Comparison of ENCODE assay signal across 15 mouse cellular contexts in the genomic region with DNA sequence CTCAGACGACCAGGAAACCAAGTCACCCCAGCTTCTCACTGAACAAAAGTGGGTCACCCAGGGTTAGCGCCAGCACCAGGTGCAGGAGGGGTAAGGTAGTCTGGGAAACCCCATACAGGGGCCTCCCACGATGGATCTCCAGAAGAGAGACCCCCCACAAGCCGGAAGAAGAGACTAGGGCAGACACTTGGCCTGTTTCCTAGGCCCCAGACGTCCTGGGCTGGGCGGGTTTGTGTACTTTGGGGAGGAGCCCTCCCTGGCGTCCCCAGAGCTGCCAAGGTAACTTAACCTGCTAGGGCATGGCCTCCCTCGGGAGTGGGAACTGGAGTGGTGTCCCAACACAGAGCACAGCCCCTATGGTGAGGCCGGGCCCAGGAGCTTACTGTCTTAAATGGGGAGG. TPM values are rescaled to one million over a fixed set of nuclear protein-coding genes. Genes with fewer than 3 reads are reported as not detected.
DNase-seq lines count a peak whose midpoint lies in the region; ATAC-seq and TF ChIP-seq lines count a peak whose summit lies in the region.
"Had no signal": no experiment of that assay in that cellular context is flagged by ENCODE, and none has a peak within 500 bp of the region (broad histone marks: within the 10 kb centered on the region; RNA-seq: fewer than 3 reads in every experiment).

No protein-coding gene starts in this region.

- TF ChIP-seq CTCF in layer of hippocampus, adult 2 months (conservative IDR thresholded peaks at IDR 0.05) = no peak

- H3K4me2 ChIP-seq in heart, embryonic 15.5 days = no peak overlapping the region
- no peak overlapping the region; the same call in 1 of the 2 replicates for H3K4me2 ChIP-seq in intestine, embryonic 14.5 days (ENCODE audit: low read length)
- H3K4me2 ChIP-seq in stomach, embryonic 15.5 days = no peak overlapping the region
- H3K4me2 ChIP-seq in hindbrain, embryonic 14.5 days (replicated peaks) = no peak overlapping the region
- H3K4me2 ChIP-seq: limb, embryonic 13.5 days; midbrain, embryonic 11.5 days; neural tube, embryonic 13.5 days had no signal

- DNase-seq in heart, adult 8-10 months (ENCODE audit: low spot score) = no peak
- DNase-seq in intestine, embryonic 14.5 days (ENCODE audit: low spot score) = peak; percentile 60
- no peak for DNase-seq in hindbrain, embryonic 14.5 days (ENCODE audit: low spot score)
- no peak for DNase-seq in layer of hippocampus, adult 2 months (ENCODE audit: low spot score in 2 of 2)
- no peak for DNase-seq in adrenal gland, postnatal 25 days
- DNase-seq: cerebellum, postnatal 25 days; kidney, postnatal 25 days; right cerebral cortex, postnatal 4 days had no signal

- 0 out of 2 replicates have a peak, but pooled peaks cover 14% of the 10 kb centered on the region for H3K4me1 ChIP-seq in heart, embryonic 15.5 days (replicated peaks)
- peaks cover 10% of the 10 kb centered on the region for H3K4me1 ChIP-seq in intestine, embryonic 14.5 days (replicated peaks; ENCODE audit: control insufficient read depth, insufficient read depth, low read length)
- H3K4me1 ChIP-seq in stomach, embryonic 15.5 days = peaks cover 15% of the 10 kb centered on the region
- H3K4me1 ChIP-seq in hindbrain, embryonic 14.5 days (replicated peaks; ENCODE audit: control insufficient read depth, insufficient read depth, low read length) = no peaks in the 10 kb centered on the region
- H3K4me1 ChIP-seq: neural tube, embryonic 13.5 days had no signal

- H3K9me3 ChIP-seq in heart, embryonic 15.5 days (replicated peaks) = no peaks in the 10 kb centered on the region
- no peaks in the 10 kb centered on the region for H3K9me3 ChIP-seq in intestine, embryonic 14.5 days (ENCODE audit: control insufficient read depth, low read length)
- H3K9me3 ChIP-seq in stomach, embryonic 15.5 days = no peaks in the 10 kb centered on the region
- no peaks in the 10 kb centered on the region for H3K9me3 ChIP-seq in hindbrain, embryonic 14.5 days (ENCODE audit: control insufficient read depth, low read length)
- H3K9me3 ChIP-seq: limb, embryonic 13.5 days; neural tube, embryonic 13.5 days had no signal

- no peak overlapping the region for H3K9ac ChIP-seq in heart, embryonic 15.5 days
- no peak overlapping the region for H3K9ac ChIP-seq in intestine, embryonic 14.5 days (ENCODE audit: low read length)
- H3K9ac ChIP-seq in stomach, embryonic 15.5 days = no peak overlapping the region
- no peak overlapping the region for H3K9ac ChIP-seq in hindbrain, embryonic 14.5 days
- H3K9ac ChIP-seq: limb, embryonic 13.5 days; neural tube, embryonic 13.5 days had no signal

- H3K36me3 ChIP-seq in heart, embryonic 15.5 days = no peaks in the 10 kb centered on the region
- no peaks in the 10 kb centered on the region for H3K36me3 ChIP-seq in intestine, embryonic 14.5 days (ENCODE audit: control insufficient read depth, insufficient read depth, low read length)
- H3K36me3 ChIP-seq in stomach, embryonic 15.5 days = no peaks in the 10 kb centered on the region
- H3K36me3 ChIP-seq in hindbrain, embryonic 14.5 days (replicated peaks; ENCODE audit: control insufficient read depth, insufficient read depth) = no peaks in the 10 kb centered on the region
- H3K36me3 ChIP-seq: limb, embryonic 13.5 days; neural tube, embryonic 13.5 days had no signal

- H3K27me3 ChIP-seq in heart, embryonic 15.5 days = no peaks in the 10 kb centered on the region
- no peaks in the 10 kb centered on the region for H3K27me3 ChIP-seq in intestine, embryonic 14.5 days (replicated peaks; ENCODE audit: control insufficient read depth, insufficient read depth, low read length)
- H3K27me3 ChIP-seq in stomach, embryonic 15.5 days (replicated peaks) = no peaks in the 10 kb centered on the region
- no peaks in the 10 kb centered on the region for H3K27me3 ChIP-seq in hindbrain, embryonic 14.5 days (ENCODE audit: control insufficient read depth, insufficient read depth, low read length)
- H3K27me3 ChIP-seq: limb, embryonic 13.5 days; neural tube, embryonic 13.5 days had no signal

- WGBS in heart, embryonic 15.5 days = 41% methylated on average over 9 of the region's 9 CpGs
- WGBS in intestine, embryonic 14.5 days = 25% methylated on average over 9 of the region's 9 CpGs
- 27% methylated on average over 9 of the region's 9 CpGs for WGBS in stomach, embryonic 15.5 days
- 64% methylated on average over 9 of the region's 9 CpGs for WGBS in hindbrain, embryonic 14.5 days

- H3K4me3 ChIP-seq in heart, embryonic 15.5 days = no peak overlapping the region
- no peak overlapping the region for H3K4me3 ChIP-seq in intestine, embryonic 14.5 days (ENCODE audit: low read depth, low read length)
- H3K4me3 ChIP-seq in stomach, embryonic 15.5 days (replicated peaks) = no peak overlapping the region
- H3K4me3 ChIP-seq in hindbrain, embryonic 14.5 days (replicated peaks; ENCODE audit: low read length) = no peak overlapping the region
- no peak overlapping the region for H3K4me3 ChIP-seq in layer of hippocampus, adult 2 months
- H3K4me3 ChIP-seq: limb, embryonic 13.5 days; neural tube, embryonic 13.5 days had no signal

- peak overlapping the region; percentile 2; the same call in 1 of the 2 replicates for H3K27ac ChIP-seq in heart, embryonic 15.5 days
- no peak overlapping the region; the same call in 1 of the 2 replicates for H3K27ac ChIP-seq in intestine, embryonic 14.5 days (ENCODE audit: low read depth)
- 0 out of 2 replicates have a peak overlapping the region, but pooled peaks have one; percentile 26 for H3K27ac ChIP-seq in stomach, embryonic 15.5 days
- no peak overlapping the region for H3K27ac ChIP-seq in hindbrain, embryonic 14.5 days
- no peak overlapping the region for H3K27ac ChIP-seq in layer of hippocampus, adult 2 months
- H3K27ac ChIP-seq: limb, embryonic 13.5 days; neural tube, embryonic 13.5 days had no signal

- peak; percentile 23 for ATAC-seq in heart, embryonic 15.5 days (replicated peaks; ENCODE audit: insufficient number of reproducible peaks, insufficient read depth, low FRiP score, low read depth)
- ATAC-seq in activated CD4-positive, CD25-positive, alpha-beta regulatory T cell, adult 4 months = peak; percentile 32
- peak; percentile 55 for ATAC-seq in intestine, embryonic 14.5 days (replicated peaks; ENCODE audit: low FRiP score, low TSS enrichment, low read depth)
- peak; percentile 69 for ATAC-seq in stomach, embryonic 15.5 days (ENCODE audit: insufficient read depth, low FRiP score, low read depth)
- ATAC-seq in hindbrain, embryonic 14.5 days (ENCODE audit: low FRiP score) = no peak
- ATAC-seq: CD4-positive, CD25-positive, alpha-beta regulatory T cell, adult 4 months had no signal

RNA-seq across cellular contexts. Expression of a gene that starts 9.3 kb away (rescaled TPM):
- polyA plus RNA-seq in heart, embryonic 15.5 days (2015; fragmentation: Nextera tagmentation; extraction: Ambion mirVana) = 0.44 and 0.62 TPM in 2 replicates
- 1 to 10 TPM in 3 of 4 experiments, under 1 TPM in 1; 0.75 to 1.8 (median 1.5) TPM for total RNA-seq in heart, adult 8-10 months (2022)
- 1 to 10 TPM; 1.1 to 1.2 TPM for polyA plus RNA-seq in activated CD4-positive, CD25-positive, alpha-beta regulatory T cell, adult 4 months (2017; shearing (Covaris generic))
- 0.60 and 0.74 TPM in 2 replicates for polyA plus RNA-seq in intestine, embryonic 14.5 days (2014; fragmentation: Nextera tagmentation; extraction: Ambion mirVana)
- polyA plus RNA-seq in stomach, embryonic 15.5 days (2015; fragmentation: Nextera tagmentation; extraction: Ambion mirVana) = 0.31 and 0.66 TPM in 2 replicates
- not detected in 2 replicates for polyA plus RNA-seq in hindbrain, embryonic 14.5 days (2014; fragmentation: Nextera tagmentation; extraction: Ambion mirVana)
- total RNA-seq in layer of hippocampus, adult 2 months (2021) = not detected
- total RNA-seq in adrenal gland, postnatal 25 days (2021) = not detected in 2 replicates
- polyA plus RNA-seq: midbrain, embryonic 11.5 days; neural tube, embryonic 13.5 days had no signal

RNA-seq across cellular contexts. Expression of a gene that starts 13.3 kb away (rescaled TPM):
- polyA plus RNA-seq in heart, embryonic 15.5 days (2015; fragmentation: Nextera tagmentation; extraction: Ambion mirVana) = 79.4 and 87.1 TPM in 2 replicates
- total RNA-seq in heart, adult 8-10 months (2022) = 10 to 100 TPM; 15.6 to 28.2 (median 21.5) TPM
- 100 to 1,000 TPM in 1 of 2 experiments, 10 to 100 TPM in 1; 94.3 to 114 TPM for polyA plus RNA-seq in activated CD4-positive, CD25-positive, alpha-beta regulatory T cell, adult 4 months (2017; shearing (Covaris generic))
- 41.6 and 50.5 TPM in 2 replicates for polyA plus RNA-seq in intestine, embryonic 14.5 days (2014; fragmentation: Nextera tagmentation; extraction: Ambion mirVana)
- polyA plus RNA-seq in stomach, embryonic 15.5 days (2015; fragmentation: Nextera tagmentation; extraction: Ambion mirVana) = 35.3 and 38.5 TPM in 2 replicates
- 13.6 and 18.6 TPM in 2 replicates for polyA plus RNA-seq in hindbrain, embryonic 14.5 days (2014; fragmentation: Nextera tagmentation; extraction: Ambion mirVana)
- 1 to 10 TPM; 2.1 to 2.2 TPM for total RNA-seq in layer of hippocampus, adult 2 months (2021)
- 16.4 and 17.6 TPM in 2 replicates for total RNA-seq in adrenal gland, postnatal 25 days (2021)

RNA-seq across cellular contexts. Expression of a gene that starts 21.5 kb away (rescaled TPM):
- 0.06 and 0.24 TPM in 2 replicates for polyA plus RNA-seq in heart, embryonic 15.5 days (2015; fragmentation: Nextera tagmentation; extraction: Ambion mirVana)
- total RNA-seq in heart, adult 8-10 months (2022) = 10 to 100 TPM; 23.9 to 46.8 (median 31.4) TPM
- under 1 TPM in 1 of 2 experiments, not detected in 1; 0.09 TPM for polyA plus RNA-seq in activated CD4-positive, CD25-positive, alpha-beta regulatory T cell, adult 4 months (2017; shearing (Covaris generic))
- 0.04 TPM in 1 of 2 replicates, not detected in the other for polyA plus RNA-seq in intestine, embryonic 14.5 days (2014; fragmentation: Nextera tagmentation; extraction: Ambion mirVana)
- 0.03 and 0.05 TPM in 2 replicates for polyA plus RNA-seq in stomach, embryonic 15.5 days (2015; fragmentation: Nextera tagmentation; extraction: Ambion mirVana)
- not detected in 2 replicates for polyA plus RNA-seq in hindbrain, embryonic 14.5 days (2014; fragmentation: Nextera tagmentation; extraction: Ambion mirVana)
- total RNA-seq in layer of hippocampus, adult 2 months (2021) = not detected
- total RNA-seq in adrenal gland, postnatal 25 days (2021) = 0.03 TPM in 1 of 2 replicates, not detected in the other
- polyA plus RNA-seq: midbrain, embryonic 11.5 days; neural tube, embryonic 13.5 days had no signal

RNA-seq across cellular contexts. Expression of a gene that starts 60.0 kb away (rescaled TPM):
- 1.0 and 2.8 TPM in 2 replicates for polyA plus RNA-seq in heart, embryonic 15.5 days (2015; fragmentation: Nextera tagmentation; extraction: Ambion mirVana)
- 1 to 10 TPM in 2 of 4 experiments, under 1 TPM in 2; 0.52 to 2.3 (median 1.0) TPM for total RNA-seq in heart, adult 8-10 months (2022)
- polyA plus RNA-seq in activated CD4-positive, CD25-positive, alpha-beta regulatory T cell, adult 4 months (2017; shearing (Covaris generic)) = 10 to 100 TPM; 48.0 to 77.5 TPM
- 3.8 and 4.2 TPM in 2 replicates for polyA plus RNA-seq in intestine, embryonic 14.5 days (2014; fragmentation: Nextera tagmentation; extraction: Ambion mirVana)
- polyA plus RNA-seq in stomach, embryonic 15.5 days (2015; fragmentation: Nextera tagmentation; extraction: Ambion mirVana) = 3.5 and 3.7 TPM in 2 replicates
- polyA plus RNA-seq in hindbrain, embryonic 14.5 days (2014; fragmentation: Nextera tagmentation; extraction: Ambion mirVana) = 0.86 and 0.92 TPM in 2 replicates
- total RNA-seq in layer of hippocampus, adult 2 months (2021) = not detected
- total RNA-seq in adrenal gland, postnatal 25 days (2021) = 1.0 and 1.4 TPM in 2 replicates

Comparison
In these comparisons a context has a peak if more than half of its experiments do, and no peak if none do; other contexts are left out.
1. H3K27ac ChIP-seq: peak in heart, embryonic 15.5 days (single experiment) and stomach, embryonic 15.5 days (single experiment); none in intestine, embryonic 14.5 days (single experiment), hindbrain, embryonic 14.5 days (single experiment) and layer of hippocampus, adult 2 months (single experiment).